Mouse (Mus musculus) layer of hippocampus, adult 8-10 months (tissue): ENCODE measurements at regions not wholly inside any gene's neighbourhood (a gene's known extent, or its start where the extent isn't known, plus 50 kb on each side); places are given as distances from the start of the nearest gene placed in this dataset.
"Not testable (repeated sequence)": the region's sequence is repeated elsewhere in the genome, so short reads cannot be mapped to it uniquely, and the experiment has no call there.

Experiments
- DNase-seq, 2 experiments: peaks; one replicate each; pipeline ENCODE4 v3.0.0; 2022; ENCODE audit warnings: low spot score in 2 of 2

- peak; percentile 24 to 37 for DNase-seq
These were observed 536.2 kb downstream of the Trhde start for GRCm38 (mm10) chr10:114265927-114266326.

DNA sequence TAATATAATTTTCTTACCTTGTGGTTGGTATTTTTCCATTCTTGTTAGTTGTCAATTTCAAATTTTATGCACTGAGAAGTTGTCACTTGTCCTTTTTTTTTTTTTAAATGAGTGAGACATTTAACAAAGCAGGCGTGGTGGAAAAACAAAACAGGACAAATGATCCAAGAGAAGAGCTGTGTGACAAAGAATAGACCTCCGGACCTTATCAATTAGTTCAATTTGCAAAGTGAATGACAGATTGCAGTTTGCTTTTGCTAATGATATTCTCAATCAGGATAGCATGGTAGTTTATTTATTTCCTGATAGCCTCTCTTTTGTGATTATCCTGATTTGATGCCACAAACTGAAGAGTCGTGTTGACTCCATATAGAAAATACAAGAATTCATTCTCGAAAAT lies 560.5 kb downstream of the Trhde start:
- DNase-seq: no peak

DNA sequence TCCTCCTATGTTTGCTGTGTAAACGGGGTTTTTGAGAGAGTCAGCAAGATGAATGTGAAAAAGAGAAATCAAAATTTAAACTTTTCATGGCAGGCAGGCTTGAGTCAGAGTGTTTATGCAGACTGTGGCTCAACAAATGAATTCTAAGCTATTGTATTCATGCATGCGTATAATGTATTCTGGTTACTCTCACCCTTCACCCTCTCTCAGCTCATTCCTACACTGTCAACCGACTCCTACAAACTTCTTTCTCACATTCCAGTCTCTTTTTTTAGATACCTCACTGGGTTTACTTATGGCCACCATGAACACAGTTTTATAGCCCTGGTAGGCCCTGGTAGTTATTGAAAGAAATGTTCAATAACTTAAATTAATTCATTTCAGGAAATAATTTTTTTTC lies 574.5 kb downstream of the Trhde start:
- DNase-seq: no peak

- no peak for DNase-seq
These were observed 600.5 kb downstream of the Trhde start for GRCm38 (mm10) chr10:114201583-114201982.

DNA sequence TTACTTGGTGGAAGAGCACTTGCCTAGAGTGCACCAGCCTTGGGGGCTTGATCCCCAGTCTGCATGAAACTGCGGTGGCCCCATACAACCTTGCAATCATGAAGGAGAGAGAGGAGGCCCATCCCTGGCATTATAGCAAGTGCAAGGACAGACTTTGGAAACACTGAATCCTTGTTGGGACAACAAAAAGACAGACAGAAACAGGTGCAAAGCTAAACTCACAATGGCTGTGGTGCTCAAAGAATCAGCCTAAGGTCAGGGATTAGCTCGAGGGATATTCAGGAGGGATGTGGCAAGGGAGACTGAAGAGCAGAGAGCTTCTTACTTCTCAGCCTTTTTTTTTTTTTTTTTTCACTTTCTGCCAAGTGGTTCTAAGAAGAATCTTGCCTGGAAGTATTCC lies 601.2 kb downstream of the Trhde start:
- no peak for DNase-seq

- no peak for DNase-seq
These were observed 615.8 kb downstream of the Trhde start for GRCm38 (mm10) chr10:114186287-114186686.

- not testable (repeated sequence) for DNase-seq
These were observed 658.8 kb downstream of the Trhde start for GRCm38 (mm10) chr10:114143345-114143744.

DNA sequence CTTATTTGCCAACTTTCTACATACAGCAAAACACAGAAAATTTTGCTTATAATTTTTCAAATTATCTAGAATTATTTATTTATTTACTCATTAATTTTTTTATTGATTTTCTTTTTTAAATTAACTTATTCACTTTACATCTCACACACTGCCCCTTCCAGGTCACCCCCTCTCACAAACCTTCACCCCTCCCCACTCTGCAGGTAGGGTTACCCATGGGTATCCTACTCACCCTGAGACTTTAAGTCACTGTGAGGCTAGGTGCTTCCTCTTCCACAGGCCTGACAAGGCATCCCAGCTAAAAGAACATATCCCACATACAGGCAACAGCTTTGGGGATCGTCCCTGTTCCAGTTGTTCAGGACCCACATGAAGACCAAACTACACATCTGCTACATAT lies 664.2 kb downstream of the Trhde start:
- no peak for DNase-seq

GRCm38 (mm10) chr10:114137095-114137494 lies 665.0 kb downstream of the Trhde start:
- DNase-seq: no peak
